ENCODE assay signal across 13 mouse cellular contexts in genomic region chr17:83666597-83667287, GRCm38 (mm10). TPM values are rescaled to one million over a fixed set of nuclear protein-coding genes. Genes with fewer than 3 reads are reported as not detected.
DNase-seq lines count a peak whose midpoint lies in the region; ATAC-seq and TF ChIP-seq lines count a peak whose summit lies in the region.
"Had no signal": no experiment of that assay in that cellular context is flagged by ENCODE, and none has a peak within 500 bp of the region (broad histone marks: within the 10 kb centered on the region; RNA-seq: fewer than 3 reads in every experiment).

No protein-coding gene starts in this region.

- H3K4me3 ChIP-seq in intestine, postnatal 0 days (ENCODE audit: low read depth, low read length) = no peak overlapping the region
- no peak overlapping the region for H3K4me3 ChIP-seq in intestine, embryonic 15.5 days (replicated peaks)
- H3K4me3 ChIP-seq in CH12.LX (replicated peaks in 1 of 3; ENCODE audit: low read depth in 2 of 3, low read length in 2 of 3, poor library complexity in 1 of 3) = peak overlapping the region in 1 of 3 experiments; percentile 36
- peak overlapping the region; percentile 49 for H3K4me3 ChIP-seq in erythroblast, embryonic 14.5 days (replicated peaks)
- H3K4me3 ChIP-seq in megakaryocyte, embryonic 14.5 days (replicated peaks) = peak overlapping the region; percentile 87
- H3K4me3 ChIP-seq: limb, embryonic 15.5 days; neural tube, embryonic 12.5 days had no signal

- dilution Hi-C loops in CH12.LX (cut with MboI; ENCODE audit: extremely low pct_ligation_motif_present, extremely low pct_unique_long_range_greater_than_20kb, low sequenced_read_pairs) = no loop called here

- no peak for ATAC-seq in intestine, postnatal 0 days
- no peak; the same call in 1 of the 2 replicates for ATAC-seq in intestine, embryonic 15.5 days
- no peak for ATAC-seq in frontal cortex, adult (ENCODE audit: low TSS enrichment)

- TF ChIP-seq POLR2A in CH12.LX (IDR thresholded peaks at IDR 0.05; ENCODE audit: low read depth, low read length) = no peak

- H3K9me3 ChIP-seq in intestine, postnatal 0 days (ENCODE audit: control insufficient read depth) = no peaks in the 10 kb centered on the region
- H3K9me3 ChIP-seq in intestine, embryonic 15.5 days = no peaks in the 10 kb centered on the region
- peaks cover 7% of the 10 kb centered on the region for H3K9me3 ChIP-seq in CH12.LX (replicated peaks; ENCODE audit: low read length)
- no peaks in the 10 kb centered on the region for H3K9me3 ChIP-seq in erythroblast, embryonic 14.5 days (ENCODE audit: control insufficient read depth, low read length)
- no peaks in the 10 kb centered on the region for H3K9me3 ChIP-seq in megakaryocyte, embryonic 14.5 days
- H3K9me3 ChIP-seq: limb, embryonic 15.5 days; neural tube, embryonic 12.5 days had no signal

- TF ChIP-seq RAD21 in CH12.LX (IDR thresholded peaks at IDR 0.05; ENCODE audit: low read depth, low read length) = no peak

- no peaks in the 10 kb centered on the region for H3K36me3 ChIP-seq in intestine, postnatal 0 days (ENCODE audit: control insufficient read depth, insufficient read depth)
- no peaks in the 10 kb centered on the region for H3K36me3 ChIP-seq in intestine, embryonic 15.5 days
- no peaks in the 10 kb centered on the region for H3K36me3 ChIP-seq in CH12.LX (replicated peaks in 1 of 2; ENCODE audit: control insufficient read depth in 1 of 2, insufficient read depth in 1 of 2, low read length in 1 of 2)
- no peaks in the 10 kb centered on the region for H3K36me3 ChIP-seq in erythroblast, embryonic 14.5 days (ENCODE audit: control insufficient read depth)
- H3K36me3 ChIP-seq in megakaryocyte, embryonic 14.5 days (replicated peaks; ENCODE audit: low read length) = peaks cover 6% of the 10 kb centered on the region
- H3K36me3 ChIP-seq: limb, embryonic 15.5 days; neural tube, embryonic 12.5 days had no signal

- no peak overlapping the region for H3K4me2 ChIP-seq in intestine, postnatal 0 days (replicated peaks; ENCODE audit: low read depth)
- H3K4me2 ChIP-seq in intestine, embryonic 15.5 days (replicated peaks) = no peak overlapping the region
- no peak overlapping the region for H3K4me2 ChIP-seq in CH12.LX (ENCODE audit: insufficient read depth, low read depth, poor library complexity, severe bottlenecking)
- H3K4me2 ChIP-seq: limb, embryonic 15.5 days; neural tube, embryonic 12.5 days had no signal

- in situ Hi-C loops in CH12.LX (cut with MboI; ENCODE audit: low pct_ligation_motif_present, low pct_unique_long_range_greater_than_20kb, low sequenced_read_pairs) = no loop called here

- no peak overlapping the region for H3K9ac ChIP-seq in intestine, postnatal 0 days (ENCODE audit: low read depth, low read length)
- no peak overlapping the region for H3K9ac ChIP-seq in intestine, embryonic 15.5 days
- H3K9ac ChIP-seq in CH12.LX (ENCODE audit: insufficient read depth, low read depth) = no peak overlapping the region
- H3K9ac ChIP-seq: limb, embryonic 15.5 days; neural tube, embryonic 12.5 days had no signal

- H3K79me2 ChIP-seq in CH12.LX (replicated peaks; ENCODE audit: control insufficient read depth, extremely low read depth, insufficient read depth, poor library complexity, severe bottlenecking) = no peaks in the 10 kb centered on the region

- peak; percentile 67 for DNase-seq in CH12.LX (ENCODE audit: extremely low read depth)
- DNase-seq in gastrocnemius, adult 8-10 months (ENCODE audit: low spot score in 2 of 2) = no peak
- DNase-seq in adrenal gland, adult (ENCODE audit: inconsistent age in 2 of 2, low spot score in 1 of 2) = no peak
- DNase-seq: cerebellum, adult 8-10 months; kidney, postnatal 25 days had no signal

- TF ChIP-seq CTCF in intestine, postnatal 0 days (IDR thresholded peaks at IDR 0.05; ENCODE audit: low read depth) = 0 out of 2 replicates have a peak, but pooled peaks have one; percentile 2
- TF ChIP-seq CTCF in CH12.LX (conservative IDR thresholded peaks at IDR 0.05 in 1 of 2, IDR thresholded peaks at IDR 0.05 in 1 of 2; ENCODE audit: low read depth in 2 of 2, low read length in 2 of 2) = no peak

- H3K27ac ChIP-seq in intestine, postnatal 0 days (ENCODE audit: low read depth, low read length) = no peak overlapping the region
- H3K27ac ChIP-seq in intestine, embryonic 15.5 days = no peak overlapping the region
- H3K27ac ChIP-seq in CH12.LX (ENCODE audit: insufficient read depth, low read depth) = no peak overlapping the region
- H3K27ac ChIP-seq: limb, embryonic 15.5 days; neural tube, embryonic 12.5 days had no signal

- no peaks in the 10 kb centered on the region for H3K27me3 ChIP-seq in intestine, postnatal 0 days (replicated peaks; ENCODE audit: control insufficient read depth, insufficient read depth, low read length)
- H3K27me3 ChIP-seq in intestine, embryonic 15.5 days (replicated peaks) = no peaks in the 10 kb centered on the region
- H3K27me3 ChIP-seq in CH12.LX (replicated peaks) = no peaks in the 10 kb centered on the region
- no peaks in the 10 kb centered on the region for H3K27me3 ChIP-seq in erythroblast, embryonic 14.5 days (ENCODE audit: control insufficient read depth)
- H3K27me3 ChIP-seq in megakaryocyte, embryonic 14.5 days (replicated peaks) = no peaks in the 10 kb centered on the region
- H3K27me3 ChIP-seq: limb, embryonic 15.5 days; neural tube, embryonic 12.5 days had no signal

- H3K4me1 ChIP-seq in intestine, postnatal 0 days (replicated peaks; ENCODE audit: control insufficient read depth, insufficient read depth, low read length) = no peaks in the 10 kb centered on the region
- no peaks in the 10 kb centered on the region for H3K4me1 ChIP-seq in intestine, embryonic 15.5 days (replicated peaks)
- H3K4me1 ChIP-seq in CH12.LX (ENCODE audit: control insufficient read depth in 1 of 2, insufficient read depth in 2 of 2) = peaks cover 0 to 32% of the 10 kb centered on the region in 2 experiments; a peak in 3 of 4 replicates
- peaks cover 23% of the 10 kb centered on the region for H3K4me1 ChIP-seq in erythroblast, embryonic 14.5 days (ENCODE audit: control insufficient read depth)
- H3K4me1 ChIP-seq in megakaryocyte, embryonic 14.5 days = peaks cover 44% of the 10 kb centered on the region
- H3K4me1 ChIP-seq: limb, embryonic 15.5 days; neural tube, embryonic 12.5 days had no signal

- TF ChIP-seq EP300 in CH12.LX (IDR thresholded peaks at IDR 0.05; ENCODE audit: low read length) = no peak

- WGBS in intestine, postnatal 0 days = 70% methylated on average over 13 of the region's 13 CpGs
- WGBS in intestine, embryonic 15.5 days = 63% methylated on average over 13 of the region's 13 CpGs

TF ChIP-seq in CH12.LX, 34 proteins besides CTCF, POLR2A, EP300 and RAD21:
- TF ChIP-seq BHLHE40 (IDR thresholded peaks at IDR 0.05; ENCODE audit: low read depth, low read length) (no peak), MAZ (IDR thresholded peaks at IDR 0.05; ENCODE audit: low read depth, low read length) (no peak), USF2 (conservative IDR thresholded peaks at IDR 0.05; ENCODE audit: low read depth, low read length) (no peak), ZC3H11A (IDR thresholded peaks at IDR 0.05; ENCODE audit: low read depth, low read length) (no peak), SMC3 (IDR thresholded peaks at IDR 0.05; ENCODE audit: low read depth, low read length) (no peak), ZKSCAN1 (IDR thresholded peaks at IDR 0.05; ENCODE audit: borderline replicate concordance, low read depth, low read length) (no peak), ELF1 (IDR thresholded peaks at IDR 0.05; ENCODE audit: low read depth, low read length) (no peak), USF1 (IDR thresholded peaks at IDR 0.05; ENCODE audit: low read depth, low read length) (no peak), UBTF (IDR thresholded peaks at IDR 0.05; ENCODE audit: low read depth, low read length) (no peak), GABPA (IDR thresholded peaks at IDR 0.05; ENCODE audit: insufficient replicate concordance, low read depth, low read length) (no peak)
TF ChIP-seq in CH12.LX: peak in this region for 0.

RNA-seq across cellular contexts. Expression of gene Kcng3, which starts 35.0 kb away (rescaled TPM):
- polyA plus RNA-seq in intestine, postnatal 0 days (2015; fragmentation: Nextera tagmentation; extraction: Ambion mirVana) = not detected in 2 replicates
- 0.05 TPM in 1 of 2 replicates, not detected in the other for polyA plus RNA-seq in intestine, embryonic 15.5 days (2015; fragmentation: Nextera tagmentation; extraction: Ambion mirVana)
- total RNA-seq in CH12.LX (2012; rRNA removed) = not detected in 2 replicates
- total RNA-seq in CH12.LX (2014; rRNA removed) = not detected in 2 replicates
- not detected in 2 replicates for polyA plus RNA-seq in CH12.LX (2012; ENCODE audit: insufficient read length, low read depth)
- polyA plus RNA-seq in erythroblast, embryonic 14.5 days (2012) = 0.01 TPM in 1 of 2 replicates, not detected in the other
- 1.1 TPM in 1 of 2 replicates, not detected in the other for polyA plus RNA-seq in megakaryocyte, embryonic 14.5 days (2012; ENCODE audit: insufficient read depth, low replicate concordance)
- total RNA-seq in gastrocnemius, adult 8-10 months (2022) = under 1 TPM in 1 of 4 experiments, not detected in 3; 0.09 TPM
- total RNA-seq: heart, postnatal 25 days had no signal
- polyA plus RNA-seq: limb, embryonic 15.5 days; neural tube, embryonic 12.5 days had no signal

RNA-seq across cellular contexts. Expression of gene Mta3, which starts 39.2 kb away (rescaled TPM):
- 29.8 and 30.2 TPM in 2 replicates for polyA plus RNA-seq in intestine, postnatal 0 days (2015; fragmentation: Nextera tagmentation; extraction: Ambion mirVana)
- 40.0 and 42.5 TPM in 2 replicates for polyA plus RNA-seq in intestine, embryonic 15.5 days (2015; fragmentation: Nextera tagmentation; extraction: Ambion mirVana)
- total RNA-seq in CH12.LX (2012; rRNA removed) = 24.7 and 31.1 TPM in 2 replicates
- total RNA-seq in CH12.LX (2014; rRNA removed) = 39.2 and 42.0 TPM in 2 replicates
- polyA plus RNA-seq in CH12.LX (2012; ENCODE audit: insufficient read length, low read depth) = 61.3 and 67.6 TPM in 2 replicates
- 12.9 and 13.5 TPM in 2 replicates for polyA plus RNA-seq in erythroblast, embryonic 14.5 days (2012)
- polyA plus RNA-seq in megakaryocyte, embryonic 14.5 days (2012; ENCODE audit: insufficient read depth, low replicate concordance) = 183 and 216 TPM in 2 replicates
- 1 to 10 TPM; 6.1 to 8.8 (median 7.3) TPM for total RNA-seq in gastrocnemius, adult 8-10 months (2022)

Comparison
In these comparisons a context has a peak if more than half of its experiments do, and no peak if none do; other contexts are left out.
1. H3K4me3 ChIP-seq: peak in erythroblast, embryonic 14.5 days (single experiment) and megakaryocyte, embryonic 14.5 days (single experiment); none in intestine, postnatal 0 days (single experiment) and intestine, embryonic 15.5 days (single experiment).